Mouse (Mus musculus) hindbrain, embryonic 14.5 days (tissue): ENCODE data around the gene Slc22a5. TPM values are rescaled to one million over a fixed set of nuclear protein-coding genes. Genes with fewer than 3 reads are reported as not detected.

Experiments
- polyA plus RNA-seq: library from polyadenylated mRNA; unstranded; fragments of >200 nt; fragmentation: Nextera tagmentation; extraction: Ambion mirVana; gene quantifications from 2 replicates; pipeline ENCODE4 v1.2.1, GENCODE M21; 2014

The Slc22a5 gene
- polyA plus RNA-seq, 1 experiment from 2014 or later = 12.9 TPM

Other genes starting within 250 kb of the Slc22a5 start
- gene Rad50, start 184.3 kb downstream of the Slc22a5 start, polyA plus RNA-seq = 10.7 and 10.8 TPM in 2 replicates
- gene Il5, start 170.9 kb downstream of the Slc22a5 start, polyA plus RNA-seq = not detected in 2 replicates
- 2.7 and 3.1 TPM in 2 replicates for gene Irf1, start 121.6 kb downstream of the Slc22a5 start, polyA plus RNA-seq
- gene Gm17334, start 118.5 kb downstream of the Slc22a5 start, polyA plus RNA-seq = not detected in 2 replicates
- 0.48 TPM in 1 of 2 replicates, not detected in the other for gene Gm12216, start 32.4 kb downstream of the Slc22a5 start, polyA plus RNA-seq
- gene Slc22a21, start 88.7 kb upstream of the Slc22a5 start, polyA plus RNA-seq = 3.1 and 4.6 TPM in 2 replicates
- gene Slc22a4, start 136.4 kb upstream of the Slc22a5 start, polyA plus RNA-seq = 3.4 and 4.0 TPM in 2 replicates
- 26.3 and 30.0 TPM in 2 replicates for gene Pdlim4, start 177.4 kb upstream of the Slc22a5 start, polyA plus RNA-seq
- 8.9 and 10.4 TPM in 2 replicates for gene P4ha2, start 208.4 kb upstream of the Slc22a5 start, polyA plus RNA-seq